ENCODE assay signal across 2 mouse cellular contexts in the genomic region with DNA sequence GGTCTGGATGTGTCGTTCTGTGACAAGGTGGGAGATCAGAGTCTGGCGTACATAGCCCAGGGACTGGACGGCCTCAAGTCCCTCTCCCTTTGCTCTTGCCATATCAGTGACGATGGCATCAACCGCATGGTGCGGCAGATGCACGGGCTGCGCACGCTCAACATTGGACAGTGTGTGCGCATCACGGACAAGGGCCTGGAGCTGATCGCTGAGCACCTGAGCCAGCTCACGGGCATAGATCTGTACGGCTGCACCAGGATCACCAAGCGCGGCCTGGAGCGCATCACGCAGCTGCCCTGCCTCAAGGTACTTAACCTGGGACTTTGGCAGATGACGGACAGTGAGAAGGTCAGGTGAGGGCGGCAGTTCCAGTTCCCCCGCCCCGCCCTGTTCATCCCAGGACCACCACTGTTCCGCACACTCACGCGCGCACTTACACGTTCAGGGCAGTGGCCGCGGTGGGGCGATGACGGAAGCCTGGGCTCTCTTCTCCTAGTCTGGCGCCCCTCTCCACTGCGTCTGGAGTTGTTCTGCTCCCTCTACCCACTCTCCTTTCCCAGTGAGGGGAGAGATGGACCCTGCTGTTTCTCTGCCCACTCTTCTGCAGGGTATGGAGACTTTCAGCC.
TF ChIP-seq lines count a peak whose summit lies in the region.

No protein-coding gene starts in this region.

TF ChIP-seq in CH12.LX, 34 proteins besides CTCF, POLR2A, EP300 and RAD21:
- no peak for TF ChIP-seq ZKSCAN1 (IDR thresholded peaks at IDR 0.05; ENCODE audit: borderline replicate concordance, low read depth, low read length)
- no peak for TF ChIP-seq TBP (conservative IDR thresholded peaks at IDR 0.05; ENCODE audit: low read depth, low read length)
- TF ChIP-seq SMC3 (IDR thresholded peaks at IDR 0.05; ENCODE audit: low read depth, low read length): no peak
- TF ChIP-seq CHD2 (IDR thresholded peaks at IDR 0.05; ENCODE audit: low read length): no peak
- TF ChIP-seq JUN (IDR thresholded peaks at IDR 0.05; ENCODE audit: insufficient read depth, low read depth, low read length): no peak
- TF ChIP-seq MEF2A (IDR thresholded peaks at IDR 0.05; ENCODE audit: borderline replicate concordance, low read depth, low read length): no peak
- TF ChIP-seq ZNF384 (IDR thresholded peaks at IDR 0.05; ENCODE audit: low read depth, low read length): no peak
- TF ChIP-seq CHD1 (IDR thresholded peaks at IDR 0.05; ENCODE audit: low read depth, low read length): 0 out of 2 replicates have a peak, but pooled peaks have one; percentile 23
- TF ChIP-seq MAFK (IDR thresholded peaks at IDR 0.05; ENCODE audit: insufficient replicate concordance, low read length): no peak
- TF ChIP-seq BHLHE40 (IDR thresholded peaks at IDR 0.05; ENCODE audit: low read depth, low read length): peak; percentile 52
- TF ChIP-seq RCOR1 (conservative IDR thresholded peaks at IDR 0.05; ENCODE audit: low read depth, low read length): no peak
- no peak for TF ChIP-seq HCFC1 (IDR thresholded peaks at IDR 0.05; ENCODE audit: low read depth, low read length)
- no peak for TF ChIP-seq POLR2AphosphoS2 (IDR thresholded peaks at IDR 0.05; ENCODE audit: low read depth, low read length)
- no peak for TF ChIP-seq NELFE (IDR thresholded peaks at IDR 0.05; ENCODE audit: low read depth, low read length)
- no peak for TF ChIP-seq USF1 (IDR thresholded peaks at IDR 0.05; ENCODE audit: low read depth, low read length)
- TF ChIP-seq IRF4 (IDR thresholded peaks at IDR 0.05; ENCODE audit: low read depth, low read length): no peak
- peak; percentile 7; the same call in 1 of the 2 replicates for TF ChIP-seq MYC (IDR thresholded peaks at IDR 0.05; ENCODE audit: low read depth, low read length)
- peak; percentile 66; the same call in 1 of the 2 replicates for TF ChIP-seq MAX (IDR thresholded peaks at IDR 0.05; ENCODE audit: low read length)
- TF ChIP-seq KAT2A (IDR thresholded peaks at IDR 0.05; ENCODE audit: insufficient replicate concordance, low read length): no peak
- peak; percentile 68 for TF ChIP-seq NRF1 (IDR thresholded peaks at IDR 0.05; ENCODE audit: low read depth, low read length)
- TF ChIP-seq ETS1 (conservative IDR thresholded peaks at IDR 0.05; ENCODE audit: low read depth, low read length): no peak
- no peak for TF ChIP-seq TCF12 (IDR thresholded peaks at IDR 0.05; ENCODE audit: low read depth, low read length)
- TF ChIP-seq SIN3A (IDR thresholded peaks at IDR 0.05; ENCODE audit: low read length): peak; percentile 21; the same call in 1 of the 2 replicates
- TF ChIP-seq ZMIZ1 (IDR thresholded peaks at IDR 0.05; ENCODE audit: low read depth, low read length): no peak
- no peak for TF ChIP-seq ZC3H11A (IDR thresholded peaks at IDR 0.05; ENCODE audit: low read depth, low read length)
- TF ChIP-seq JUND (conservative IDR thresholded peaks at IDR 0.05; ENCODE audit: low read depth, low read length): no peak
- no peak for TF ChIP-seq E2F4 (IDR thresholded peaks at IDR 0.05; ENCODE audit: insufficient replicate concordance, low read depth, low read length)
- TF ChIP-seq GABPA (IDR thresholded peaks at IDR 0.05; ENCODE audit: insufficient replicate concordance, low read depth, low read length): no peak
- TF ChIP-seq PAX5 (IDR thresholded peaks at IDR 0.05; ENCODE audit: low read length): no peak
- TF ChIP-seq MXI1 (IDR thresholded peaks at IDR 0.05; ENCODE audit: low read depth, low read length): no peak; the same call in 1 of the 2 replicates
- TF ChIP-seq MAZ (IDR thresholded peaks at IDR 0.05; ENCODE audit: low read depth, low read length): no peak
- TF ChIP-seq ELF1 (IDR thresholded peaks at IDR 0.05; ENCODE audit: low read depth, low read length): no peak
- TF ChIP-seq UBTF (IDR thresholded peaks at IDR 0.05; ENCODE audit: low read depth, low read length): 0 out of 2 replicates have a peak, but pooled peaks have one; percentile 43
- TF ChIP-seq USF2 (conservative IDR thresholded peaks at IDR 0.05; ENCODE audit: low read depth, low read length): no peak

TF ChIP-seq in MEL, 35 proteins besides CTCF, POLR2A, EP300 and RAD21:
- TF ChIP-seq RCOR1 (IDR thresholded peaks at IDR 0.05; ENCODE audit: low read depth, low read length): no peak
- no peak for TF ChIP-seq CHD2 (IDR thresholded peaks at IDR 0.05; ENCODE audit: low read length)
- no peak for TF ChIP-seq USF1 (IDR thresholded peaks at IDR 0.05; ENCODE audit: low read depth, low read length)
- peak; percentile 65 for TF ChIP-seq MAX (IDR thresholded peaks at IDR 0.05; ENCODE audit: low read length)
- no peak for TF ChIP-seq ETS1 (IDR thresholded peaks at IDR 0.05; ENCODE audit: low read depth, low read length)
- TF ChIP-seq ELF1 (IDR thresholded peaks at IDR 0.05; ENCODE audit: low read depth, low read length): no peak
- 0 out of 2 replicates have a peak, but pooled peaks have one; percentile 8 for TF ChIP-seq SIN3A (IDR thresholded peaks at IDR 0.05; ENCODE audit: low read length)
- TF ChIP-seq MAZ (IDR thresholded peaks at IDR 0.05; ENCODE audit: low read depth, low read length): no peak
- TF ChIP-seq GATA1 (IDR thresholded peaks at IDR 0.05; ENCODE audit: low read depth, low read length): no peak
- TF ChIP-seq CHD1 (IDR thresholded peaks at IDR 0.05; ENCODE audit: low read depth, low read length): peak; percentile 1; the same call in 1 of the 2 replicates
- TF ChIP-seq NRF1 (IDR thresholded peaks at IDR 0.05; ENCODE audit: insufficient read depth, low read depth, low read length, poor library complexity, severe bottlenecking): peak; percentile 60; the same call in 1 of the 2 replicates
